Mouse (Mus musculus) neutrophil, adult 59 days (primary cell): ENCODE results near the gene Katnal1. TPM values are rescaled to one million over a fixed set of nuclear protein-coding genes. Genes with fewer than 3 reads are reported as not detected.

Experiments used
- total RNA-seq, 2 experiments: library from RNA; stranded (reverse); gene quantifications; 1 replicate in 1 of 2; 2 replicates in 1 of 2; pipeline ENCODE4 v1.2.4; 2023

Katnal1 gene
- total RNA-seq, result 1 to 10 TPM; 1.4 to 2.0 TPM

GRCm38 (mm10) chr5:148929116-148929449, at the start of gene Katnal1:
TSS of gene Katnal1 (minus strand) at chr5:148929320.

Other genes starting within 250 kb of the Katnal1 start
- 1 to 10 TPM in 1 of 2 experiments, under 1 TPM in 1; 0.68 to 1.8 TPM for gene Gm42791, start 65.8 kb upstream of the Katnal1 start, total RNA-seq